Mouse (Mus musculus) embryonic facial prominence, embryonic 12.5 days (tissue): ENCODE data around the gene Klhl5. TPM values are rescaled to one million over a fixed set of nuclear protein-coding genes. Genes with fewer than 3 reads are reported as not detected.

Experiments used
- ATAC-seq: fragments of 200-750 bp; cut with Nextera tagmentation; 2 replicates; pipeline ENCODE4 v1.8.0; 2017; ENCODE audit not compliant: insufficient number of reproducible peaks, insufficient read depth, low FRiP score, low TSS enrichment
- H3K27ac ChIP-seq: fragments of 300-500 bp; sonication (generic); 2 replicates; pipeline ENCODE4 v1.5.1; 2016; ENCODE audit warnings: mild to moderate bottlenecking
- H3K27me3 ChIP-seq: fragments of 300-500 bp; sonication (generic); 2 replicates; pipeline ENCODE4 v1.6.1; 2016; ENCODE audit warnings: mild to moderate bottlenecking, moderate library complexity
- H3K36me3 ChIP-seq: fragments of 300-500 bp; sonication (generic); 2 replicates; pipeline ENCODE4 v1.6.1; 2016; ENCODE audit warnings: mild to moderate bottlenecking
- H3K4me1 ChIP-seq: fragments of 300-500 bp; sonication (generic); 2 replicates; pipeline ENCODE4 v1.6.1; 2016
- H3K4me2 ChIP-seq: fragments of 300-500 bp; sonication (generic); replicated peaks from 2 replicates; pipeline ENCODE4 v1.6.1; 2016; ENCODE audit warnings: mild to moderate bottlenecking, moderate library complexity
- H3K4me3 ChIP-seq: fragments of 300-500 bp; sonication (generic); 2 replicates; pipeline ENCODE4 v1.5.1; 2016; ENCODE audit warnings: mild to moderate bottlenecking
- H3K9ac ChIP-seq: fragments of 300-500 bp; sonication (generic); 2 replicates; pipeline ENCODE4 v1.6.1; 2016; ENCODE audit warnings: mild to moderate bottlenecking, moderate library complexity
- H3K9me3 ChIP-seq: fragments of 300-500 bp; sonication (generic); 2 replicates; pipeline ENCODE4 v1.6.1; 2016; ENCODE audit warnings: mild to moderate bottlenecking, moderate library complexity
- WGBS: fragments of 180-500 bp; shearing (Covaris S2); methylation state at CpG from one replicate; pipeline ENCODE4 v1.1.7; 2016; 5-methylcytosine and 5-hydroxymethylcytosine counted together
- polyA plus RNA-seq: library from polyadenylated mRNA; unstranded; fragments of >200 nt; fragmentation: Nextera tagmentation; extraction: Ambion mirVana; gene quantifications from 2 replicates; pipeline ENCODE4 v1.2.1, GENCODE M21; 2016

The Klhl5 gene
- polyA plus RNA-seq, 1 experiment from 2014 or later: 24.0 TPM

GRCm38 (mm10) chr5:65175918-65176484 is 68.7 kb downstream of the Klhl5 start:
- H3K9me3 ChIP-seq: no peaks in the 10 kb centered on the region
- no peak overlapping the region; the same call in 1 of the 2 replicates for H3K4me2 ChIP-seq
- peaks cover 17% of the 10 kb centered on the region; the same call in 1 of the 2 replicates for H3K4me1 ChIP-seq
- no peak overlapping the region for H3K9ac ChIP-seq
- H3K27me3 ChIP-seq: no peaks in the 10 kb centered on the region
- no peak; the same call in 1 of the 2 replicates for ATAC-seq
- WGBS: 74% methylated on average over 13 of the region's 13 CpGs
- H3K27ac ChIP-seq: no peak overlapping the region
- no peak overlapping the region for H3K4me3 ChIP-seq
- no peaks in the 10 kb centered on the region for H3K36me3 ChIP-seq

GRCm38 (mm10) chr5:65177026-65177514 is 69.7 kb downstream of the Klhl5 start:
- peaks cover 22% of the 10 kb centered on the region; the same call in 1 of the 2 replicates for H3K4me1 ChIP-seq
- H3K9me3 ChIP-seq: no peaks in the 10 kb centered on the region
- no peak overlapping the region for H3K4me3 ChIP-seq
- H3K27ac ChIP-seq: 0 out of 2 replicates have a peak overlapping the region, but pooled peaks have one; percentile 57
- H3K4me2 ChIP-seq: no peak overlapping the region
- 0 out of 2 replicates have a peak, but pooled peaks have one; percentile 43 for ATAC-seq
- 43% methylated on average over 11 of the region's 11 CpGs for WGBS
- H3K27me3 ChIP-seq: no peaks in the 10 kb centered on the region
- H3K36me3 ChIP-seq: no peaks in the 10 kb centered on the region
- H3K9ac ChIP-seq: no peak overlapping the region

GRCm38 (mm10) chr5:65178477-65178876 is 71.1 kb downstream of the Klhl5 start:
- H3K27me3 ChIP-seq: no peaks in the 10 kb centered on the region
- no peaks in the 10 kb centered on the region for H3K9me3 ChIP-seq

GRCm38 (mm10) chr5:65181160-65181793 is 73.9 kb downstream of the Klhl5 start:
- Histone ChIP-seq H3K27me3 (no peaks in the 10 kb centered on the region), H3K4me2 (no peak overlapping the region), H3K9ac (no peak overlapping the region), H3K27ac (no peak overlapping the region), H3K9me3 (no peaks in the 10 kb centered on the region), H3K4me3 (no peak overlapping the region), H3K4me1 (peaks cover 14% of the 10 kb centered on the region; the same call in 1 of the 2 replicates), H3K36me3 (no peaks in the 10 kb centered on the region)
- 81% methylated on average over 21 of the region's 21 CpGs for WGBS
- ATAC-seq: no peak

More at GRCm38 (mm10) chr5:65178477-65178876, 71.1 kb downstream of the Klhl5 start:
- Histone ChIP-seq H3K36me3 (no peaks in the 10 kb centered on the region), H3K27ac (no peak overlapping the region), H3K9ac (no peak overlapping the region), H3K4me1 (peaks cover 22% of the 10 kb centered on the region; the same call in 1 of the 2 replicates), H3K4me2 (no peak overlapping the region), H3K4me3 (no peak overlapping the region)
- 90% methylated on average over 9 of the region's 9 CpGs for WGBS
- no peak for ATAC-seq

GRCm38 (mm10) chr5:65181794-65182169 is 74.4 kb downstream of the Klhl5 start:
- H3K4me3 ChIP-seq: no peak overlapping the region
- H3K9ac ChIP-seq: no peak overlapping the region
- 83% methylated on average over 4 of the region's 4 CpGs for WGBS
- no peaks in the 10 kb centered on the region for H3K9me3 ChIP-seq
- H3K27me3 ChIP-seq: no peaks in the 10 kb centered on the region
- no peak overlapping the region for H3K4me2 ChIP-seq
- H3K36me3 ChIP-seq: no peaks in the 10 kb centered on the region
- no peak overlapping the region for H3K27ac ChIP-seq
- peak; percentile 47; the same call in 1 of the 2 replicates for ATAC-seq
- peaks cover 12% of the 10 kb centered on the region; the same call in 1 of the 2 replicates for H3K4me1 ChIP-seq

- H3K4me3 ChIP-seq: no peak overlapping the region
- no peaks in the 10 kb centered on the region for H3K9me3 ChIP-seq
- no peak for ATAC-seq
- H3K4me1 ChIP-seq: peaks cover 7% of the 10 kb centered on the region; the same call in 1 of the 2 replicates
- H3K9ac ChIP-seq: no peak overlapping the region
- no peak overlapping the region for H3K4me2 ChIP-seq
- WGBS: 80% methylated on average over 1 of the region's 1 CpGs
- H3K27ac ChIP-seq: no peak overlapping the region
- no peaks in the 10 kb centered on the region for H3K27me3 ChIP-seq
- no peaks in the 10 kb centered on the region for H3K36me3 ChIP-seq
These were observed 74.9 kb downstream of the Klhl5 start for GRCm38 (mm10) chr5:65182268-65182667.

GRCm38 (mm10) chr5:65191601-65192000 is 84.3 kb downstream of the Klhl5 start:
- ATAC-seq: no peak
- H3K27ac ChIP-seq: no peak overlapping the region
- no peak overlapping the region for H3K9ac ChIP-seq
- no peak overlapping the region for H3K4me3 ChIP-seq
- 88% methylated on average over 5 of the region's 5 CpGs for WGBS
- 0 out of 2 replicates have a peak, but pooled peaks cover 3% of the 10 kb centered on the region for H3K9me3 ChIP-seq
- no peaks in the 10 kb centered on the region for H3K36me3 ChIP-seq
- H3K4me1 ChIP-seq: no peaks in the 10 kb centered on the region
- no peaks in the 10 kb centered on the region for H3K27me3 ChIP-seq
- H3K4me2 ChIP-seq: no peak overlapping the region

GRCm38 (mm10) chr5:65194441-65194840 is 87.1 kb downstream of the Klhl5 start:
- no peak overlapping the region for H3K9ac ChIP-seq
- H3K4me3 ChIP-seq: no peak overlapping the region
- H3K27ac ChIP-seq: no peak overlapping the region
- no peak for ATAC-seq
- H3K4me1 ChIP-seq: no peaks in the 10 kb centered on the region
- H3K9me3 ChIP-seq: 0 out of 2 replicates have a peak, but pooled peaks cover 3% of the 10 kb centered on the region
- no peaks in the 10 kb centered on the region for H3K27me3 ChIP-seq
- no peak overlapping the region for H3K4me2 ChIP-seq
- 88% methylated on average over 9 of the region's 9 CpGs for WGBS
- no peaks in the 10 kb centered on the region for H3K36me3 ChIP-seq

GRCm38 (mm10) chr5:65199346-65200128 is 92.2 kb downstream of the Klhl5 start, which contains the start of gene Wdr19:
Gene Wdr19, plus strand, starts transcription at chr5:65199696.
- peak; percentile 99 for ATAC-seq
- Histone ChIP-seq H3K27ac (peak within 1 kb of the TSS; percentile 71), H3K4me3 (peak within 1 kb of the TSS; percentile 56), H3K27me3 (no peaks in the 10 kb centered on the region), H3K4me1 (0 out of 2 replicates have a peak, but pooled peaks cover 6% of the 10 kb centered on the region), H3K4me2 (peak within 1 kb of the TSS; percentile 58), H3K9ac (peak within 1 kb of the TSS; percentile 50), H3K9me3 (no peaks in the 10 kb centered on the region), H3K36me3 (no peaks in the 10 kb centered on the region)
- under 1% methylated on average over 37 of the region's 37 CpGs for WGBS

GRCm38 (mm10) chr5:65204726-65205125 is 97.4 kb downstream of the Klhl5 start:
- H3K4me3 ChIP-seq: no peak overlapping the region
- no peak overlapping the region for H3K9ac ChIP-seq
- WGBS: 79% methylated on average over 2 of the region's 2 CpGs

GRCm38 (mm10) chr5:65213321-65213720 is 106.0 kb downstream of the Klhl5 start:
- Histone ChIP-seq H3K9ac (no peak overlapping the region), H3K4me1 (no peaks in the 10 kb centered on the region), H3K27ac (no peak overlapping the region), H3K4me3 (no peak overlapping the region), H3K9me3 (no peaks in the 10 kb centered on the region), H3K36me3 (no peaks in the 10 kb centered on the region), H3K4me2 (no peak overlapping the region), H3K27me3 (no peaks in the 10 kb centered on the region)
- 20% methylated on average over 7 of the region's 7 CpGs for whole genome bisulfite sequencing
- ATAC-seq: no peak

More at GRCm38 (mm10) chr5:65204726-65205125, 97.4 kb downstream of the Klhl5 start:
- H3K36me3 ChIP-seq: no peaks in the 10 kb centered on the region
- H3K27me3 ChIP-seq: no peaks in the 10 kb centered on the region
- H3K9me3 ChIP-seq: no peaks in the 10 kb centered on the region
- H3K4me1 ChIP-seq: 0 out of 2 replicates have a peak, but pooled peaks cover 6% of the 10 kb centered on the region
- no peak for ATAC-seq
- no peak overlapping the region for H3K4me2 ChIP-seq
- no peak overlapping the region for H3K27ac ChIP-seq
